Mouse (Mus musculus) cerebellum, adult 2 months (tissue): ENCODE data around the gene 4930564D02Rik.

Source experiments
- CTCF ChIP-seq: fragments of 200-500 bp; IDR thresholded peaks from 2 replicates; pipeline ENCODE4 v1.5.1; 2011; ENCODE audit warnings: low read depth, mild to moderate bottlenecking, control low read depth, low read length, moderate library complexity, borderline replicate concordance; ENCODE audit not compliant: insufficient read depth
- POLR2A ChIP-seq: fragments of 200-500 bp; IDR thresholded peaks from 2 replicates; pipeline ENCODE4 v1.6.1; 2011; ENCODE audit warnings: low read length, control low read depth, borderline replicate concordance; ENCODE audit not compliant: insufficient read depth

DNA sequence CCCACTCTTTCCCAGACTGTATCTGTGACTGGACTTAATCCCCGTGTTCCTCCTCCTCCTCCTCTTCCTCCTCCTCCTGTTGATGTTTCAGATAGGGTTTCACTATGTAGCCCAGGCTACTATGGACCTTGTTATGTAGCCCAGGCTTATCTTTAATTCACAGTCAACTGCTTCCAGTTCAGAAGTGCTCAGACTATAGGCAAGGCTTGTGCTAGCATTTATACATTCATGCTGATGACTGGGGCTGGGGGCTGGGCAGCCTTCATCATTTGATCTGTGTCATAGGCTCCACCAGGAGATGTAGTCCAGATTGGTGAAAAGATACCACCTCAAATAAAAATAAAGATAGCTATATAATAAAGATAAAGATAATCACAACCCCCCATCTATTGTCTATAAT lies 4.7 kb upstream of the 4930564D02Rik start:
- no peak for TF ChIP-seq POLR2A
- no peak for TF ChIP-seq CTCF
